Mouse (Mus musculus) thymus, postnatal 14 days (tissue): ENCODE data around the gene Fam69a.
"Not testable (repeated sequence)": the region's sequence is repeated elsewhere in the genome, so short reads cannot be mapped to it uniquely, and the experiment has no call there.

Source experiments
- DNase-seq: peaks from one replicate; pipeline ENCODE4 v3.0.0; 2021

Gene Fam69a

DNA sequence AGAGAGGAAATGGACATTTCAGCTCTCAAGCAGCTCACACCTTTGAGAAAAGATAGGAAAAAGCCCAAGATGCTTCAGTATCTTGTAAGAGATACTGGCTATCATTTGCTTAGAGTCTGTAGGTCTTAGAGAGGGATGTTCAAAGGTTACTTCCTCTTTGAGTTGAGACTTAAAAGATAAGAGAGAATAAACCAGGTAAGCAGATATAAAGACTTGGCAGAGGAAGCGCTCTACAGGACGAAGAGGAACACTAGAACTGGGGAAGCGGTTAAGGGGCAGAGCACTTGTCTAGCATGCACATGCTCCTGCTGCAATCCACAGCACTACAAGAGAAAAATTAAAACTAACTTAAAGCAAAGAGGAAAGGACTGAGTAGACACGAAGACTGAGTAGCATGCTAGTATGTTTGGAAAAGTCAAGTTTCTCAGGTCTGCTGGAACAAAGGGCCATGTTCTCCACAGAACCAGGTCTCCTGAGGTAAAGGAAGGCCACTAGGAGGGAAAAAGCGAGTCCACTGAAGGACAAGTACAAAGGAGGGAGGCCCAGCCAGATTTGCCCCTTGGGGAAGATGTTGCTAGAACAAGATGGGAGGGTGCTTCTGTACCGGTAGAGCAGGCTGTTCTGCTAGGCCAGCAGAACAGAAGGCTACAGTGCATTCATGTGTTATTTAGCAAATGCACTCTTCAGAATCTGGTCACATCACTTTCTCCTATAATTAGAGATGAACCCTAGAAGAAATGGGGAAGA lies 8.4 kb downstream of the Fam69a start:
- DNase-seq: peak; percentile 38

DNA sequence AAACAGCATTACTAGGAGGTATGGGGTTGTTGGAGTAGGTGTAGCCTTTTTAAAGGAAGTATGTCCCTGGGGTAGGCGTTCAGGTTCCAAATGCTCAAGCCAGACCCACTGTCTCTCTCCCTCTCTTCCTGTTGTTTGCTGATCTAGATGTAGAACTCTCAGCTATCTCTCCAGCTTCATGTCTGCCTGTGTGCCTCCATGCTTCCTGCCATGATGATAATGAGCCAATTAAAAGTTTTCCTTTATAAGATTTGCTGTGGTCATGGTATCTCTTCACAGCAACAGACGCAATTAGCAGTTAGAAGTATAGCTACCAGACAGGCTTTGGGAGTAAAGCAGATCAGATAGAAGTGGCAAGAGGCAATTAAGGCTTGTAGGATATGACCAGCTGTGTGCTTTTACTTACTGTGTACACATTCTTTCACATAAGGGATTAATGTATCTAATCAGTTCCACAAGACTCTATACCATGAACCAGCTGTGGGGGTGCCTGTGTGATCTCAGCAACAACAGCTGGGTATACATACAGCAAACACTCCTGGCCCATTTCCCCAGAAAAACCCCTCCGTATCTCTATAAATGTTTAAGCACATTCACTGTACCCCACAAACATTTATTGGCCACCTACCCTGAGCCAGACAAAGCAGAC lies 9.1 kb downstream of the Fam69a start:
- DNase-seq: no peak

- DNase-seq: no peak
These were observed 13.6 kb downstream of the Fam69a start for GRCm38 (mm10) chr5:107973310-107973709.

- no peak for DNase-seq
These were observed 14.2 kb downstream of the Fam69a start for GRCm38 (mm10) chr5:107972444-107973272.

DNA sequence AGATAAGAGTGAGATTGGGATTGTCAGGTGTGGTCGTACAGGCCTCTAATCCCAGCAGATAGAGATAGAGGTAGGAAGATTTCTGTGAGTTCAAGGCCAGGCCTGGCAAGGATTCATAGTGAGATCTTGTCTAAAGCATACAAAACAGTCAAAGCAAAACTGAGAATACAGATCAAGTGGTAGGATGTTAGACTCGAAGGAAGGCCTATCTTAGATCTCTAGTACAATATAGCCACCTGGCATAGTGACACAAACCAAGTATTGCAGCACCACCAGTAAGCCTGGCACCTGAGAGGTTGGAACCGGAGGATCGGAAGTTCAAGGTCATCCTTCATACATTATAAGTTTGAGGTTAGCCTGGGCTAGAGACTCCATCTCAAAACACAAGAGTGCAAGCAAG lies 15.8 kb downstream of the Fam69a start:
- no peak for DNase-seq

DNA sequence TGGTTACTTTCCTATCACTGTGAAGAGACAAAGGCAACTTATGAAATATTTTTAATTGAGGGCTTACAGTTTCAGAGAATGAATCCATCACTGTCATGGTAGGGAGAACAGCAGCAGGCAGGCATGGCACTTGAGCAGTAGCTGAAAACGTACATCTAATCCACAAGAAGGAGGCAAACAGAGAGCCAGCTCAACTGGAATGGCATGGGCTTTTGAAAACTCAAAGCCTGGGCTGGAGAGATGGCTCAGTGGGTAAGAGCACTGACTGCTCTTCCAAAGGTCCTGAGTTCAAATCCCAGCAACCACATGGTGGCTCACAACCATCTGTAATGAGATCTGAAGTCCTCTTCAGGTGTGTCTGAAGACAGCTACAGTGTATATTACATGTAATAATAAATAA lies 17.1 kb downstream of the Fam69a start:
- not testable (repeated sequence) for DNase-seq

DNA sequence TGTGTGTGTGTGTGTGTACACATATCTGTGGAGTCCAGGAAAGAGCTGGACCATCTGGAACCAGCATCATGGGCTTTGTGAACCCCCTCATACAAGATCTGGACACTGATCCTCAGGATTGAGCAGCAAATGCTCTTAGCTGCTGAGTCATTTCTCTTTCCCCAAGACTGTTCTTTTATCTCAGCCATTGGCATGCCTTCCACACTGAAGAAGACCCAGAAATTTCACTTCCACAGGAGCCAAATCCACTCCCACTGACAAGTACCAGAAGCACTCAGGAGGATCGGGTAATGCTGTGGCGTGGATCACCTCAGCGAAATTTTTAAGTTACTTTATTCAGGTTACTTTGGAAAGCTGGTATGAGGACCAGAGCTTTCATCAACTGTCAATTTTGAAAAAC lies 18.8 kb downstream of the Fam69a start:
- DNase-seq: no peak

GRCm38 (mm10) chr5:107966841-107967457 lies 19.9 kb downstream of the Fam69a start:
- DNase-seq: peak; percentile 26

DNA sequence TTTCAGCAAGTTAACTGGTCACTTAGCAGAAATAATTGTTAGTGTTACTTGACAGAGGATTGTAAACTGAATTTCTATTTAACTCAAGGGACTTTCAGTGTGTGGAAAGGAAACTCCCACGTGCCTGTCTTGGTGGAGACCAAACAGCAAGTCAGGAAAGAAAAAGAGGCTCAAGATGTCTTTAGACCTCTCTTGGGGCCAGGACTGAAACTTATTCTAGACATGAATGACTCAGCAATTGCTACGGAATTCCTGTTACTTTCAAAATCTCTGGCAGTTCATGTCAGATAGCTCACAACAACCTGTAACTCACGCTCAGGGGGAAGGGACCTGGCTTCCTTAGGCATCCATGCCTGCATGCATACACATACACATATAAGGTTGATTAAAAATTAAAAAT lies 20.7 kb downstream of the Fam69a start:
- DNase-seq: no peak

DNA sequence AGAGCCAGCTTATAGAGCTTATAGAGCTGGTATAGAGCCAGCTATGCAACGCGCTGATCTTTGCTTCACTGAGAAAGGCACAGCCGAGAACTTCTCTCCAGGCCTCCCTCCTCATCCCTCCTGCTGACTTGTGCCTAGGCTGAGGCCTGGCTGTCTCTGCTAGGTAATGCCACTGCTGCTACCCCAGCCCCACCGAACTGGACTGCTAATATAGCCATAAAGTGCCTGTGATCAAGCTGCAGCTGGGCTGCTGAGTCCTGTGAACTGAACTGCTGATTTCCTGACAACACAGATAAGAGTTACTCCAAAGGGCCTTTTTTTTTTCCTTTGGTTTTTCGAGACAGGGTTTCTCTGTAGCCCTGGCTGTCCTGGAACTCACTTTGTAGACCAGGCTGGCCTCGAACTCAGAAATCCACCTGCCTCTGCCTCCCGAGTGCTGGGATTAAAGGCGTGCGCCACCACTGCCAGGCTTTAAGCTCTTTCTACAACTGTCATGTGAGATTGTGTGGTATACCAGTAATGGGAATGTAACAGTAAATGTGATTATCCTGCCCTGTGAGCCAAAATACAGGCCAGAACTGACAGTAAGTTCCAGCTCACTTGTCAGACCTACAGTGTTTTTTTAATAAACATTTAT lies 21.4 kb downstream of the Fam69a start:
- DNase-seq: no peak

- DNase-seq: no peak
These were observed 22.7 kb downstream of the Fam69a start for GRCm38 (mm10) chr5:107964031-107964758.

GRCm38 (mm10) chr5:107961438-107962251 lies 25.2 kb downstream of the Fam69a start:
- DNase-seq: peak; percentile 58

DNA sequence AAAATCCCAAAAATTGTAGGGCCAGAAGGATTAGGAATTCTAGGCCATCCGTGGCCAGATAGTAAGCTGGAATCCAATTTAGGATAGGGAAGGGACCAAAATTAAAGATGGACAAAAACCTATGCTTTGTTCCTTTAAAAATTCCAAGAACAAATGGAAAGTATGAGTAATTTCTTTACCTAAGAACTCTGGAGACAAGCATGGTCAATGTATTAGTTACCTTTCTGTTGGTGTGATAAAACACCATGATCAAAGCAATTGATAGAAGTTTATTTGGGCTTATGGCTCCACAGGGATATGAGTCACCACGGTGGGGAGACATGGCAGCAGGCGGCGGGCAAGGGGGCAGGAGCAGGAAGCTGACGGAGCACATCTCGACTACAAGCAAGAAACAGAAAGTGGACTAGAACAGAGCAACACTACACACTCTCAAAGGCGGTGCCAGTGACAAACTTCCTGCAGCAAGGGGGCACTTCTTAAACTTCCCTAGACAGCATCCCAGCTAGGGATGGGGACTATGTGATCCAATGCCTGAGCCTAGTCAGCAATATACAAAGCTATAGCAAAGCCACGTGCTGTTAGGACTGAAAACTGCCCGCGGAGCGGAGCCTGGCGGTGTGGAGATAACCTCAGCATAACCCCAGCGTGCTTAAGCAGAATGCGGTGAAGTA lies 26.2 kb downstream of the Fam69a start:
- DNase-seq: peak; percentile 42

- DNase-seq: no peak
These were observed 27.1 kb downstream of the Fam69a start for GRCm38 (mm10) chr5:107959624-107960300.

DNA sequence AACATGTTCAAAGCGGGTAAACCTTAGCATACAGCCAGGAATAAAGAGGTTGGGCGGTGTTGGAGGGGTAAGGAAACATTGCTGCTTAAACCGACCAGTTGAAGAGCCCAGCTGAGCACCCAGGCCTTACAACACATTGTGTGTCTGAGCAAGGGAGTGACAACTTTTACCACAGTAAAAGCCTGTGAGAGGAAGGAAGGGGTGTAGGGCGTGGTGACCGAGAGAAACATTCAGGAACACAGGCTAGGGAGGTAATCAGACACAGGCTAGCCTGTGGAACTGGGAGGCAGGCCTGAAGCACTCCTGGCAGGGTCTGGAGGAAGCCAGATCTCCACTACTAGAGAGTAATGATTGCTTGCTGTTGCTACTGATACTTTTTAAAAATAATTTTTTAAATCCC lies 36.2 kb downstream of the Fam69a start:
- DNase-seq: peak; percentile 47

DNA sequence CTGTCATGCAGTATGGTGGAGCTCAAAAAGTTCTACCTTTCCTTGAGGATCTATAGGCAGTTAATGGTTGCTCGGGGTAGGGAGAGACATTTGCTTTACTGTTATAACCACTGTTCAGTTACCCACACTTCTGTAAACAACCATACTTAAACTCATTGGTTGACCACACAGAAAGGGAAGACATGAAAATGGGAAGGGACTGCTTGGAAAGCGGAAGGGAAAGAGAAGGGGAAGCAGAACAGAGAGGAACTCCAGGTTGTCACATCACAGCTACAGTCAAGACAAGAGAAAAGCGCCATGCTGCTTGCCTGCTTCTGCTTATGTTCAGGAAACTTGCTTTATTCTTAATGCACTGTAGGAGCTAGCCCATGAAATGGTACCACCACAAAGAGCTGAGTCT lies 37.3 kb downstream of the Fam69a start:
- no peak for DNase-seq

- no peak for DNase-seq
These were observed 38.0 kb downstream of the Fam69a start for GRCm38 (mm10) chr5:107948899-107949298.

DNA sequence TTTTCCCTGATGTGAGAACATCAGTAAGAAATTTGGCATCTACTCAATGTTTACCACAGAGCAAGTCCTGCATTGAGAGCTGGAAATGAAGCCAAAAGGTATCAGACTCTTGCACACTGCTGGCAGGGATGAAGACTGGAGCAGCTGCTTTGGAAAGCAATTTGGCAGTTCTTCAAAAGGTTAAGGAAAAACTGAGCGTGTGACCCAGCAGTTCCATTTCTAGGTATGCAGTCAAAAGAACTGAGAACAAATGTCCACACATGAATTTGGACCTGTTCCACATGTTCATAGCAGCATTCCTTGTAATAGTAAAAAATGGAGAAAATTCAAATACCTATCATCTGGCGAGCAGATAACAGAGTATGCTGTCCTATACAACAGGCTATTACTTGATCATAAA lies 39.3 kb downstream of the Fam69a start:
- DNase-seq: no peak

DNA sequence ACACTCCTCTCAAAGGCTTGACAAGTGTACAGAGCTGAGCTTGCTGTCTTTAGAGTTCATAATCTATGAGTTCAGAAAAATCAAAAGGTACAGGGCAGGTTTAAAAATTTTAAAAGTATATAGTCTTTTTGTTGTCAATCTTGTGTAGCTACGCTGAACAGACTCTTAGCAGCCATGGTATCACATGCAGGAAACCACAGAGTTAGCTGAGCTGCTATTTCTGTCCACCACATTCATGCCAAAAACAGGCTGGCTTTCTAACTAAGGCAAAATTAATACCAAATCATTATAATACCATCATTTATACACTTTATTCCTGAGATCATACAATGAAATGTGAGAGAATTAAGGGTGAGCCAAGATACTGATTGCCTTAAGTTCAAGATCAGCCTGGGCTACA lies 40.4 kb downstream of the Fam69a start:
- no peak for DNase-seq

DNA sequence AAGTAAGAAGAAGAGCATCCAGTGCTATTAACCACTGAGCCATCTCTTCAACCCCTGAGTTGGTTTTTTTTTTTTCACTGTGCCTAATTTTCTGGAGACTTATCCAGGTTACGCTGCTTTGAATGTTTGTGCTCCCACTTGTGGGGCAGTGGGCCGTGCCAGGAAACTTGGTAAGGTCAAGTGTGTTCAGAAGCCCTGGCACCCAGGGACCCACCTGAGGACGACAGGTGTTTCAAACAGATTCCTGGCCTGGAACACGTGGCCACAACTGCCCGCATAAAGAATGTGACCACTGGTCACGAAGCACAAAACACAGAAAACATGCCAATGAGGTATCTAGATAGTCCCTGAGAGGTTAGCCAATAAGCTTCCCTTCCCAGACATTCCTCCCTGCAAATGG lies 43.4 kb downstream of the Fam69a start:
- DNase-seq: no peak
